Mouse (Mus musculus) T-cell, adult 66 days (primary cell): ENCODE results near the gene Pla2g4a. TPM values are rescaled to one million over a fixed set of nuclear protein-coding genes. Genes with fewer than 3 reads are reported as not detected.

Experiments used
- total RNA-seq, 2 experiments: library from RNA; stranded (reverse); gene quantifications; 3 replicates in 1 of 2; 4 replicates in 1 of 2; pipeline ENCODE4 v1.2.4; 2023

The Pla2g4a gene
- total RNA-seq = under 1 TPM; 0.47 to 0.80 TPM

DNA sequence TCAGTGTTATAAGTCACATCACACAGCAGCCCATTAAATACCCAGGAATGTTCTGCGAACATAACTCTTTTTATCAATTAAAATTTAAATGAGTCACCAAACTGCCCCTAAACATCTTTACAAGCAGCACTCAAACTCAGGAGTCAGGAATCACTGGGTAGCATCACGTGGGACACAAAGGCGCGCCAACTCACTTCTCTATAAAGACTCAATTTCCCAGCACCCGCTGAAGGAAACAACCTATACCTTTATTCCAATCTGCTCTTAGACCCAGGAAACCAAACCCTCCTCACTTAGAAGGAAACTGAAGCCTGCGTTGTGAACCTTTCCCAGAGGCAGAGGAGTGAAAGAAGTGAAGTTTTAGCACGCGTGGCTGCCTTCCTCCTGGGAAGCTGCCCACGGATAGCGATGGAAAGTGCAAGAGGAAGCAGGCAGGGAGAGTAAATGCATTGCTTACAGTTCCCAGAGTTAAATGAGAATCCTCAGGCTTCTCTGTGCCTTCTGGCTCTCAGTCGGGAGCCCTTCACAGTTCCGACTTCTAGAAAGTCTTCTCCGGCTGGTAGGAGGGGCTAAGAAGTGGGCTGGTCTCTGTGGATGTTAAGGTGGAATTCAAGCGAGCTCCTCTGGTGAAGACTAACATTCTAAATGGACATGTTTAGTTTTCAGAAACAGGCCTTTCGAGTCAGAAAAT, at the start of gene Pla2g4a:
Gene Pla2g4a, minus strand, starts transcription at position 557 of the 691 bp plus-strand sequence.

Other genes starting within 250 kb of the Pla2g4a start
- gene Ptgs2, start 138.7 kb upstream of the Pla2g4a start, total RNA-seq = under 1 TPM in 1 of 2 experiments, not detected in 1; 0.12 TPM